Mouse (Mus musculus): Measurements from ENCODE around the gene Fggy. TPM values are rescaled to one million over a fixed set of nuclear protein-coding genes. Genes with fewer than 3 reads are reported as not detected.
A peak's percentile ranks its signal among the peaks of the same experiment; 100 is the strongest.

Gene Fggy
- polyA plus RNA-seq, 1 experiment from 2014 or later = 7.9 TPM

GRCm38 (mm10) chr4:95542039-95542790 lies 15.1 kb upstream of the Fggy start:
- Histone ChIP-seq H3K9ac (ENCODE audit: low read depth, low read length) (no peak overlapping the region), H3K36me3 (ENCODE audit: control insufficient read depth, insufficient read depth, low read length) (no peaks in the 10 kb centered on the region), H3K27me3 (replicated peaks; ENCODE audit: control insufficient read depth, insufficient read depth, low read length) (no peaks in the 10 kb centered on the region), H3K27ac (ENCODE audit: low read depth, low read length) (no peak overlapping the region), H3K4me2 (no peak overlapping the region), H3K4me1 (replicated peaks; ENCODE audit: control insufficient read depth, insufficient read depth, low read length) (no peaks in the 10 kb centered on the region), H3K4me3 (ENCODE audit: low read depth, low read length) (no peak overlapping the region), H3K9me3 (ENCODE audit: control insufficient read depth, low read length) (no peaks in the 10 kb centered on the region)
- ATAC-seq (replicated peaks; ENCODE audit: low FRiP score) (no peak), DNase-seq (ENCODE audit: low spot score) (no peak)
- 90% methylated on average over 4 of the region's 4 CpGs for WGBS

DNA sequence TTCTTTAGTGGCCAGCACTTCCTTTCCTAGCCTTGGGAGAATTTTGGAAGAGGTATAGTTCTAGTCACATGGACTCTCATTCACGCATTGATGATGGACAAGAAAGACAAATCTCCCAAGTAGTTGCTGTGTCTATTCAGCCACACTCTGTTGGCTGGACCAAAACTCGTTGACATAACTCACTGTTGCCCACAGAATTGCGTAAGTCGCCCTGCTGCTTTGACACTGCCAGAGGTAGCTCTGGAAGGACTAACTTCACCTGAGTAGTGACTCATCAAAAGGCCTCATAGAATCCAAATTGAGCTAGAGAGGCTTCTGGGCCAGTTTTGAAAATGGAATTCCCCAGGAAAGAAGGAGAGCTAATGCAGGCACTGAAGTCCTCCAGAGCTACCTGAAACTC lies 13.8 kb upstream of the Fggy start:
- WGBS = 73% methylated on average over 4 of the region's 4 CpGs
- H3K36me3 ChIP-seq (ENCODE audit: control insufficient read depth, insufficient read depth, low read length) = no peaks in the 10 kb centered on the region

GRCm38 (mm10) chr4:95556663-95557332 lies 509 bp upstream of the Fggy start:
- Histone ChIP-seq H3K27ac (ENCODE audit: low read depth, low read length) (0 out of 2 replicates have a peak overlapping the region, but pooled peaks have one; percentile 4), H3K27me3 (replicated peaks; ENCODE audit: control insufficient read depth, insufficient read depth, low read length) (no peaks in the 10 kb centered on the region), H3K4me3 (ENCODE audit: low read depth, low read length) (peak overlapping the region; percentile 40), H3K4me2 (peak overlapping the region; percentile 68), H3K36me3 (ENCODE audit: control insufficient read depth, insufficient read depth, low read length) (no peaks in the 10 kb centered on the region), H3K9ac (ENCODE audit: low read depth, low read length) (0 out of 2 replicates have a peak overlapping the region, but pooled peaks have one; percentile 41), H3K4me1 (replicated peaks; ENCODE audit: control insufficient read depth, insufficient read depth, low read length) (peaks cover 3% of the 10 kb centered on the region), H3K9me3 (ENCODE audit: control insufficient read depth, low read length) (no peaks in the 10 kb centered on the region)
- ATAC-seq (replicated peaks; ENCODE audit: low FRiP score) (peak; percentile 55; the same call in 1 of the 2 replicates), DNase-seq (ENCODE audit: low spot score) (no peak)
- WGBS = 42% methylated on average over 16 of the region's 16 CpGs

More for the DNA sequence above, 13.8 kb upstream of the Fggy start:
- no peaks in the 10 kb centered on the region for H3K9me3 ChIP-seq (ENCODE audit: control insufficient read depth, low read length)
- no peak for DNase-seq (ENCODE audit: low spot score)
- H3K4me2 ChIP-seq = no peak overlapping the region
- no peaks in the 10 kb centered on the region for H3K27me3 ChIP-seq (replicated peaks; ENCODE audit: control insufficient read depth, insufficient read depth, low read length)
- no peaks in the 10 kb centered on the region for H3K4me1 ChIP-seq (replicated peaks; ENCODE audit: control insufficient read depth, insufficient read depth, low read length)
- no peak for ATAC-seq (replicated peaks; ENCODE audit: low FRiP score)
- H3K4me3 ChIP-seq (ENCODE audit: low read depth, low read length) = no peak overlapping the region
- no peak overlapping the region for H3K27ac ChIP-seq (ENCODE audit: low read depth, low read length)
- H3K9ac ChIP-seq (ENCODE audit: low read depth, low read length) = no peak overlapping the region

GRCm38 (mm10) chr4:95558271-95558888 lies 1.1 kb downstream of the Fggy start:
- no peaks in the 10 kb centered on the region for H3K9me3 ChIP-seq (ENCODE audit: control insufficient read depth, low read length)
- no peak overlapping the region for H3K27ac ChIP-seq (ENCODE audit: low read depth, low read length)
- H3K4me2 ChIP-seq = no peak overlapping the region
- H3K36me3 ChIP-seq (ENCODE audit: control insufficient read depth, insufficient read depth, low read length) = no peaks in the 10 kb centered on the region
- no peaks in the 10 kb centered on the region for H3K27me3 ChIP-seq (replicated peaks; ENCODE audit: control insufficient read depth, insufficient read depth, low read length)
- no peak overlapping the region for H3K4me3 ChIP-seq (ENCODE audit: low read depth, low read length)
- WGBS = 83% methylated on average over 4 of the region's 4 CpGs
- H3K9ac ChIP-seq (ENCODE audit: low read depth, low read length) = no peak overlapping the region
- ATAC-seq (replicated peaks; ENCODE audit: low FRiP score) (no peak), DNase-seq (ENCODE audit: low spot score) (no peak)
- peaks cover 3% of the 10 kb centered on the region for H3K4me1 ChIP-seq (replicated peaks; ENCODE audit: control insufficient read depth, insufficient read depth, low read length)

DNA sequence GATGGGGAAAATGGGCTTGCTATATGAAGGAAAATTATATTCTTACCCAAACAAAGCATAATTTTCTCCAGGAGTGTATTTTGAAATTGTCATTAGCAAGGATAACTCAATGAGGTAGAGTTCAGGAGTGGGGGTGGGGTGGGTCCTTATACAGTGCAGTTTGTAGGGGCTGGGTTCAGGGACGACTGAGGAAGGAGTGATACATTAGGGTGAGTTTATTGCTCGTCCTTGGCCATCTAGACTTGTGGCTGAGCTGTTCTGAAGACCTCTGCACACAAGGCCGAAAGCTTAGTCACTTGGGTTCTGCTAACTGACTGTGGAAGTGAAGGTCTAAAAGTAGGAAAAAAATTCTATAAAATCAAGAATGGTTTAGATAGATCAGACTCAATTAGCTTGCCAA lies 14.3 kb downstream of the Fggy start:
- Histone ChIP-seq H3K9me3 (ENCODE audit: control insufficient read depth, low read length) (no peaks in the 10 kb centered on the region), H3K27me3 (replicated peaks; ENCODE audit: control insufficient read depth, insufficient read depth, low read length) (no peaks in the 10 kb centered on the region), H3K4me2 (no peak overlapping the region), H3K4me3 (ENCODE audit: low read depth, low read length) (no peak overlapping the region), H3K36me3 (ENCODE audit: control insufficient read depth, insufficient read depth, low read length) (no peaks in the 10 kb centered on the region), H3K9ac (ENCODE audit: low read depth, low read length) (no peak overlapping the region), H3K4me1 (replicated peaks; ENCODE audit: control insufficient read depth, insufficient read depth, low read length) (no peaks in the 10 kb centered on the region), H3K27ac (ENCODE audit: low read depth, low read length) (no peak overlapping the region)
- ATAC-seq (replicated peaks; ENCODE audit: low FRiP score) = no peak
- DNase-seq (ENCODE audit: low spot score) = no peak
- 70% methylated on average over 3 of the region's 3 CpGs for WGBS

DNA sequence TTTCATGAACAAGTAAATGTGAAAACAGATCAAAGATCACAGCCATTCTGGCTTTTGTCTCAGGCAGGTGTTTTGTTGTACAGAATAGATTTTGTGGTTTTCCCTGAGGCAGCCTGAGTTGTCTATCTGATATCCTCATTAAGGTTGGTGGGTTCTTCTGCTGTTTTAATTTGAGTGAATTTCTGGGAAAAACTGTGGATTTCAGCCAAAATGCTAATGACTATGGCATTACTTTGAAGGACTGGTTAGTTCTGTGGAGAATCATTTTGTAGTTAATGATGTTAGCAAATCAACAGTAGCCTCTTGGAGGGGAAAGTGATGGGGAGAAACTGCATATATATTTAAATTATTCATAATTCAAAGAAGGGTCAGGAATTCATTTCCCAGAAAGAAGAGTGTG lies 16.4 kb downstream of the Fggy start:
- Histone ChIP-seq H3K36me3 (ENCODE audit: control insufficient read depth, insufficient read depth, low read length) (no peaks in the 10 kb centered on the region), H3K9me3 (ENCODE audit: control insufficient read depth, low read length) (no peaks in the 10 kb centered on the region), H3K9ac (ENCODE audit: low read depth, low read length) (no peak overlapping the region), H3K27me3 (replicated peaks; ENCODE audit: control insufficient read depth, insufficient read depth, low read length) (no peaks in the 10 kb centered on the region), H3K4me2 (no peak overlapping the region), H3K27ac (ENCODE audit: low read depth, low read length) (no peak overlapping the region), H3K4me3 (ENCODE audit: low read depth, low read length) (no peak overlapping the region), H3K4me1 (replicated peaks; ENCODE audit: control insufficient read depth, insufficient read depth, low read length) (no peaks in the 10 kb centered on the region)
- no peak for ATAC-seq (replicated peaks; ENCODE audit: low FRiP score)
- DNase-seq (ENCODE audit: low spot score) = no peak

DNA sequence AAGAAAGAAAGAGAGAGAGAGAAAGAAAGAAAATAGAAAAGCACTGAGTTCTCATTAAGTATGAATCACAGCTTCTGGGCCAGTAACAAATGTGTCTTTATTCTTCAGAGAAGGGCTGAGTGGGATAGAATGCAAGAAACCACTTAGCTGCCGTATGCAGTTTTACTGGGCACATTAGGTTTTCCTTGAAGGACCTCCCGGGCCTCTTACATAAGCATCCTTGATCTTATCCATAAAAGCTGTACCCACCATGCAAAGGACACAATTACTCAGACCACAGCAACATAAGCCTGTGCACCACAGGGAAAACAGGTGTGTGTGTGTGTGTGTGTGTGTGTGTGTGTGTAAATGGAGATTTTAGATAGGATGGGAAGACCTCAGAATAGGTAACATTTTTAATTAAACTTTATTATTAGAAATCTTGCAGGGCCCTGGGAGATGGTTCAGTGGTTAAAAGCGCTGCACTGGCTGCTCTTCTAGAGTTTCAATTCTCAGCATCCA lies 18.2 kb downstream of the Fggy start:
- WGBS = 88% methylated on average over 3 of the region's 3 CpGs
- DNase-seq (ENCODE audit: low spot score) (no peak), ATAC-seq (replicated peaks; ENCODE audit: low FRiP score) (no peak)
- Histone ChIP-seq H3K4me3 (ENCODE audit: low read depth, low read length) (no peak overlapping the region), H3K27me3 (replicated peaks; ENCODE audit: control insufficient read depth, insufficient read depth, low read length) (no peaks in the 10 kb centered on the region), H3K27ac (ENCODE audit: low read depth, low read length) (no peak overlapping the region), H3K9me3 (ENCODE audit: control insufficient read depth, low read length) (no peaks in the 10 kb centered on the region), H3K4me1 (replicated peaks; ENCODE audit: control insufficient read depth, insufficient read depth, low read length) (no peaks in the 10 kb centered on the region), H3K4me2 (no peak overlapping the region), H3K9ac (ENCODE audit: low read depth, low read length) (no peak overlapping the region), H3K36me3 (ENCODE audit: control insufficient read depth, insufficient read depth, low read length) (no peaks in the 10 kb centered on the region)

- DNase-seq (ENCODE audit: low spot score) = no peak
- H3K27me3 ChIP-seq (replicated peaks; ENCODE audit: control insufficient read depth, insufficient read depth, low read length) = no peaks in the 10 kb centered on the region
- H3K4me3 ChIP-seq (ENCODE audit: low read depth, low read length) = no peak overlapping the region
- H3K9ac ChIP-seq (ENCODE audit: low read depth, low read length) = no peak overlapping the region
- no peak overlapping the region for H3K4me2 ChIP-seq
- H3K9me3 ChIP-seq (ENCODE audit: control insufficient read depth, low read length) = no peaks in the 10 kb centered on the region
- H3K27ac ChIP-seq (ENCODE audit: low read depth, low read length) = no peak overlapping the region
- H3K36me3 ChIP-seq (ENCODE audit: control insufficient read depth, insufficient read depth, low read length) = no peaks in the 10 kb centered on the region
- WGBS = 85% methylated on average over 5 of the region's 5 CpGs
- no peaks in the 10 kb centered on the region for H3K4me1 ChIP-seq (replicated peaks; ENCODE audit: control insufficient read depth, insufficient read depth, low read length)
- ATAC-seq (replicated peaks; ENCODE audit: low FRiP score) = no peak
These were observed 21.9 kb downstream of the Fggy start for GRCm38 (mm10) chr4:95579183-95579582.
